ENCODE assay signal across 9 mouse cellular contexts in the genomic region with DNA sequence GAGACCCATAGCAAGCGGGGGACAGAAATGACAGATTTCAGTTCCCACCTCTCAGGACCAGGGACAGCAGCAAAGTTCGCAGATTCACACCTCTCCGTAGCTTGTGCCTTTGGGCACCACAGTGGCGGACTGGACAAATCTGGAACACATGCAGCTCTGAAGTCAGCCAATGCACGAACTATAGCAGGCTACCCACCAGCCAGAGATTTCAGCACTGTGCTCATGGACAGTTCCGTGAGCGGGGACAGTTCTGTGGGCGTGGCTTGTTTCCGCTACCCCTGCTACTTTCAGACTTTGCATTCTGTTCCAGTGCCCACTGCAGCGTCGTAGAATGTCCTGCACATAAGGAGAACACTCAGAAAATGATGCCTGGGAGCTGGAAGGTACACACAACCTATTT. TPM values are rescaled to one million over a fixed set of nuclear protein-coding genes. Genes with fewer than 3 reads are reported as not detected.
DNase-seq lines count a peak whose midpoint lies in the region; ATAC-seq and TF ChIP-seq lines count a peak whose summit lies in the region.
"Had no signal": no experiment of that assay in that cellular context is flagged by ENCODE, and none has a peak within 500 bp of the region (broad histone marks: within the 10 kb centered on the region; RNA-seq: fewer than 3 reads in every experiment).

No protein-coding gene starts in this region.

- H3K4me3 ChIP-seq in hindbrain, embryonic 10.5 days: no peak overlapping the region
- no peak overlapping the region for H3K4me3 ChIP-seq in hindbrain, embryonic 12.5 days
- H3K4me3 ChIP-seq in ES-E14 (ENCODE audit: insufficient read depth in 1 of 2, low read depth in 1 of 2, low read length in 2 of 2, poor library complexity in 1 of 2, severe bottlenecking in 1 of 2): no peak overlapping the region
- no peak overlapping the region for H3K4me3 ChIP-seq in limb, embryonic 14.5 days (replicated peaks; ENCODE audit: low read length)
- H3K4me3 ChIP-seq: limb, embryonic 15.5 days had no signal

- peak; percentile 68 for DNase-seq in hindbrain, embryonic 10.5 days (ENCODE audit: low spot score)
- DNase-seq in ES-E14 (ENCODE audit: low read depth, low spot score): peak; percentile 53
- DNase-seq in c-Kit-positive CD71-positive TER-119-positive erythroid progenitor cells, embryonic 14.5 days (ENCODE audit: low spot score): peak; percentile 15
- peak; percentile 76 for DNase-seq in limb, embryonic 14.5 days (ENCODE audit: low spot score)
- DNase-seq in frontal cortex, adult 2 months (ENCODE audit: extremely low spot score in 1 of 2, low spot score in 1 of 2): no peak
- no peak for DNase-seq in gastrocnemius, postnatal 36 days
- DNase-seq in heart, adult 8-10 months (ENCODE audit: low spot score): no peak

- intact Hi-C loops in gastrocnemius, postnatal 36 days (cut with DNase I): no loop called here

- no peak overlapping the region for H3K9ac ChIP-seq in hindbrain, embryonic 12.5 days
- H3K9ac ChIP-seq in ES-E14 (ENCODE audit: insufficient read depth, low read depth, low read length, poor library complexity, severe bottlenecking): no peak overlapping the region
- H3K9ac ChIP-seq in limb, embryonic 14.5 days (ENCODE audit: low read depth, low read length, severe bottlenecking): no peak overlapping the region
- H3K9ac ChIP-seq: limb, embryonic 15.5 days had no signal

- ATAC-seq in hindbrain, embryonic 12.5 days (ENCODE audit: low FRiP score): no peak
- no peak for ATAC-seq in limb, embryonic 14.5 days (ENCODE audit: low FRiP score, low read depth)

- in situ Hi-C loops in ES-E14 (cut with MboI; ENCODE audit: low sequenced_read_pairs in 2 of 2, unreplicated experiment in 2 of 2): no loop called here

- H3K4me1 ChIP-seq in hindbrain, embryonic 10.5 days (replicated peaks): no peaks in the 10 kb centered on the region
- H3K4me1 ChIP-seq in hindbrain, embryonic 12.5 days: peaks cover 3% of the 10 kb centered on the region; the same call in 1 of the 2 replicates
- no peaks in the 10 kb centered on the region for H3K4me1 ChIP-seq in ES-E14 (ENCODE audit: control insufficient read depth in 2 of 2, insufficient read depth in 2 of 2, low read length in 2 of 2, poor library complexity in 1 of 2)
- H3K4me1 ChIP-seq in limb, embryonic 14.5 days (ENCODE audit: control insufficient read depth, insufficient read depth, low read length): no peaks in the 10 kb centered on the region
- H3K4me1 ChIP-seq: limb, embryonic 15.5 days had no signal

- H3K27me3 ChIP-seq in hindbrain, embryonic 10.5 days (ENCODE audit: insufficient read depth, poor library complexity, severe bottlenecking): no peaks in the 10 kb centered on the region
- H3K27me3 ChIP-seq in hindbrain, embryonic 12.5 days: 0 out of 2 replicates have a peak, but pooled peaks cover 7% of the 10 kb centered on the region
- no peaks in the 10 kb centered on the region for H3K27me3 ChIP-seq in limb, embryonic 14.5 days (ENCODE audit: control insufficient read depth, insufficient read depth, low read length)
- H3K27me3 ChIP-seq: limb, embryonic 15.5 days had no signal

- 24% methylated on average over 11 of the region's 11 CpGs for WGBS in hindbrain, embryonic 10.5 days
- WGBS in hindbrain, embryonic 12.5 days: 20% methylated on average over 11 of the region's 11 CpGs
- WGBS in limb, embryonic 14.5 days: 17% methylated on average over 11 of the region's 11 CpGs

- TF ChIP-seq POLR2A in limb, embryonic 14.5 days (IDR thresholded peaks at IDR 0.05; ENCODE audit: borderline replicate concordance, extremely low read depth, insufficient read depth, insufficient read length): no peak

- H3K27ac ChIP-seq in hindbrain, embryonic 10.5 days: no peak overlapping the region
- no peak overlapping the region for H3K27ac ChIP-seq in hindbrain, embryonic 12.5 days
- no peak overlapping the region for H3K27ac ChIP-seq in ES-E14 (ENCODE audit: insufficient read depth, low read depth, low read length, poor library complexity, severe bottlenecking)
- no peak overlapping the region for H3K27ac ChIP-seq in limb, embryonic 14.5 days (replicated peaks; ENCODE audit: low read depth, low read length)
- H3K27ac ChIP-seq: limb, embryonic 15.5 days had no signal

- H3K4me2 ChIP-seq in hindbrain, embryonic 12.5 days (replicated peaks): no peak overlapping the region
- no peak overlapping the region for H3K4me2 ChIP-seq in limb, embryonic 14.5 days (replicated peaks; ENCODE audit: low read depth, low read length, severe bottlenecking)
- H3K4me2 ChIP-seq: limb, embryonic 15.5 days had no signal

- H3K9me3 ChIP-seq in hindbrain, embryonic 10.5 days: no peaks in the 10 kb centered on the region
- H3K9me3 ChIP-seq in hindbrain, embryonic 12.5 days (replicated peaks): no peaks in the 10 kb centered on the region
- no peaks in the 10 kb centered on the region for H3K9me3 ChIP-seq in ES-E14 (ENCODE audit: control insufficient read depth, insufficient read depth, low read depth, low read length)
- H3K9me3 ChIP-seq in limb, embryonic 14.5 days (ENCODE audit: control insufficient read depth, low read length): no peaks in the 10 kb centered on the region
- H3K9me3 ChIP-seq: limb, embryonic 15.5 days had no signal

- no peaks in the 10 kb centered on the region for H3K36me3 ChIP-seq in hindbrain, embryonic 10.5 days
- no peaks in the 10 kb centered on the region for H3K36me3 ChIP-seq in hindbrain, embryonic 12.5 days
- H3K36me3 ChIP-seq in ES-E14 (ENCODE audit: control insufficient read depth, insufficient read depth, low read length, poor library complexity, severe bottlenecking): no peaks in the 10 kb centered on the region
- H3K36me3 ChIP-seq in limb, embryonic 14.5 days (ENCODE audit: control insufficient read depth, insufficient read depth, low read length): no peaks in the 10 kb centered on the region
- H3K36me3 ChIP-seq: limb, embryonic 15.5 days had no signal

TF ChIP-seq in ES-E14, 5 proteins besides CTCF, POLR2A, EP300 and RAD21:
- TF ChIP-seq ZNF384 (IDR thresholded peaks at IDR 0.05; ENCODE audit: low read depth, low read length) (no peak), CHD2 (IDR thresholded peaks at IDR 0.05; ENCODE audit: low read depth, low read length) (no peak), MAFK (IDR thresholded peaks at IDR 0.05; ENCODE audit: insufficient read depth, low read depth, low read length) (no peak), ZC3H11A (IDR thresholded peaks at IDR 0.05; ENCODE audit: borderline replicate concordance, low read depth, low read length) (no peak), HCFC1 (IDR thresholded peaks at IDR 0.05; ENCODE audit: borderline replicate concordance, insufficient read depth, low read length) (no peak)

RNA-seq across cellular contexts. Expression of gene A430005L14Rik, which starts 49.5 kb away (rescaled TPM):
- 131 and 150 TPM in 2 replicates for polyA plus RNA-seq in hindbrain, embryonic 10.5 days (2016; fragmentation: Nextera tagmentation; extraction: Ambion mirVana)
- 76.2 and 86.1 TPM in 2 replicates for polyA plus RNA-seq in hindbrain, embryonic 12.5 days (2016; fragmentation: Nextera tagmentation; extraction: Ambion mirVana)
- 57.5 and 71.4 TPM in 2 replicates for total RNA-seq in ES-E14 (2012; rRNA removed)
- polyA plus RNA-seq in limb, embryonic 14.5 days (2012; rRNA removed): 43.5 and 44.4 TPM in 2 replicates
- 70.8 and 71.6 TPM in 2 replicates for polyA plus RNA-seq in limb, embryonic 14.5 days (2014; fragmentation: Nextera tagmentation; extraction: Ambion mirVana)
- 32.7 and 34.5 TPM in 2 replicates for polyA plus RNA-seq in frontal cortex, adult 2 months (2012; rRNA removed)
- total RNA-seq in gastrocnemius, postnatal 36 days (2021): 10 to 100 TPM; 10.5 to 14.3 TPM
- total RNA-seq in heart, adult 8-10 months (2022): 10 to 100 TPM; 13.1 to 19.2 (median 14.2) TPM

Comparison
In these comparisons a context has a peak if more than half of its experiments do, and no peak if none do; other contexts are left out.
1. DNase-seq: peak in hindbrain, embryonic 10.5 days (single experiment), ES-E14 (single experiment), c-Kit-positive CD71-positive TER-119-positive erythroid progenitor cells, embryonic 14.5 days (single experiment) and limb, embryonic 14.5 days (single experiment); none in frontal cortex, adult 2 months (0 of 2), gastrocnemius, postnatal 36 days (0 of 2) and heart, adult 8-10 months (single experiment).